Mouse (Mus musculus): ENCODE measurements around the gene Tagln2. TPM values are rescaled to one million over a fixed set of nuclear protein-coding genes. Genes with fewer than 3 reads are reported as not detected.

Tagln2 gene
- polyA plus RNA-seq, 1 experiment from 2014 or later, result 93.6 TPM

GRCm38 (mm10) chr1:172503111-172503997, 3.5 kb downstream of the Tagln2 start:
- WGBS, result 36% methylated on average over 14 of the region's 14 CpGs
- H3K4me2 ChIP-seq (ENCODE audit: low read depth), result peak overlapping the region; percentile 26
- ATAC-seq (ENCODE audit: insufficient read depth, low FRiP score, low TSS enrichment), result no peak

GRCm38 (mm10) chr1:172504756-172505155, 4.9 kb downstream of the Tagln2 start:
- H3K4me1 ChIP-seq (ENCODE audit: control insufficient read depth, insufficient read depth, low read length), result peaks cover 27% of the 10 kb centered on the region
- no peak overlapping the region for H3K4me2 ChIP-seq (ENCODE audit: low read depth)

More at GRCm38 (mm10) chr1:172503111-172503997, 3.5 kb downstream of the Tagln2 start:
- Histone ChIP-seq H3K36me3 (ENCODE audit: control insufficient read depth, insufficient read depth, low read length) (no peaks in the 10 kb centered on the region), H3K9ac (ENCODE audit: low read length) (peak overlapping the region; percentile 7; the same call in 1 of the 2 replicates), H3K9me3 (ENCODE audit: control insufficient read depth, low read length) (no peaks in the 10 kb centered on the region), H3K4me1 (ENCODE audit: control insufficient read depth, insufficient read depth, low read length) (peaks cover 27% of the 10 kb centered on the region), H3K27ac (ENCODE audit: low read depth, low read length) (0 out of 2 replicates have a peak overlapping the region, but pooled peaks have one; percentile 0), H3K27me3 (ENCODE audit: control insufficient read depth, insufficient read depth, low read length) (peaks cover 10% of the 10 kb centered on the region; the same call in 1 of the 2 replicates), H3K4me3 (ENCODE audit: low read depth, low read length) (no peak overlapping the region)
- DNase-seq (ENCODE audit: low spot score), result peak; percentile 35

GRCm38 (mm10) chr1:172507001-172507400, 7.2 kb downstream of the Tagln2 start:
- ATAC-seq (ENCODE audit: insufficient read depth, low FRiP score, low TSS enrichment), result no peak

More at GRCm38 (mm10) chr1:172504756-172505155, 4.9 kb downstream of the Tagln2 start:
- no peak for ATAC-seq (ENCODE audit: insufficient read depth, low FRiP score, low TSS enrichment)
- H3K9me3 ChIP-seq (ENCODE audit: control insufficient read depth, low read length), result no peaks in the 10 kb centered on the region
- no peak for DNase-seq (ENCODE audit: low spot score)
- H3K9ac ChIP-seq (ENCODE audit: low read length), result no peak overlapping the region
- H3K36me3 ChIP-seq (ENCODE audit: control insufficient read depth, insufficient read depth, low read length), result no peaks in the 10 kb centered on the region
- H3K27ac ChIP-seq (ENCODE audit: low read depth, low read length), result no peak overlapping the region
- 89% methylated on average over 8 of the region's 8 CpGs for WGBS
- H3K27me3 ChIP-seq (ENCODE audit: control insufficient read depth, insufficient read depth, low read length), result peaks cover 10% of the 10 kb centered on the region; the same call in 1 of the 2 replicates
- H3K4me3 ChIP-seq (ENCODE audit: low read depth, low read length), result no peak overlapping the region

GRCm38 (mm10) chr1:172507701-172508100, 7.9 kb downstream of the Tagln2 start:
- Histone ChIP-seq H3K9ac (ENCODE audit: low read length) (no peak overlapping the region), H3K4me2 (ENCODE audit: low read depth) (no peak overlapping the region), H3K36me3 (ENCODE audit: control insufficient read depth, insufficient read depth, low read length) (no peaks in the 10 kb centered on the region), H3K27me3 (ENCODE audit: control insufficient read depth, insufficient read depth, low read length) (no peaks in the 10 kb centered on the region), H3K9me3 (ENCODE audit: control insufficient read depth, low read length) (no peaks in the 10 kb centered on the region), H3K27ac (ENCODE audit: low read depth, low read length) (no peak overlapping the region), H3K4me1 (ENCODE audit: control insufficient read depth, insufficient read depth, low read length) (peaks cover 10% of the 10 kb centered on the region), H3K4me3 (ENCODE audit: low read depth, low read length) (no peak overlapping the region)
- ATAC-seq (ENCODE audit: insufficient read depth, low FRiP score, low TSS enrichment) (no peak), DNase-seq (ENCODE audit: low spot score) (no peak)
- 85% methylated on average over 3 of the region's 3 CpGs for WGBS

More at GRCm38 (mm10) chr1:172507001-172507400, 7.2 kb downstream of the Tagln2 start:
- Histone ChIP-seq H3K4me2 (ENCODE audit: low read depth) (no peak overlapping the region), H3K36me3 (ENCODE audit: control insufficient read depth, insufficient read depth, low read length) (no peaks in the 10 kb centered on the region), H3K27me3 (ENCODE audit: control insufficient read depth, insufficient read depth, low read length) (no peaks in the 10 kb centered on the region), H3K4me3 (ENCODE audit: low read depth, low read length) (no peak overlapping the region), H3K4me1 (ENCODE audit: control insufficient read depth, insufficient read depth, low read length) (peaks cover 15% of the 10 kb centered on the region), H3K27ac (ENCODE audit: low read depth, low read length) (no peak overlapping the region), H3K9me3 (ENCODE audit: control insufficient read depth, low read length) (no peaks in the 10 kb centered on the region), H3K9ac (ENCODE audit: low read length) (no peak overlapping the region)
- DNase-seq (ENCODE audit: low spot score), result no peak
- 61% methylated on average over 5 of the region's 5 CpGs for WGBS

- H3K27me3 ChIP-seq (ENCODE audit: control insufficient read depth, insufficient read depth, low read length), result no peaks in the 10 kb centered on the region
- H3K4me1 ChIP-seq (ENCODE audit: control insufficient read depth, insufficient read depth, low read length), result peaks cover 10% of the 10 kb centered on the region
- ATAC-seq (ENCODE audit: insufficient read depth, low FRiP score, low TSS enrichment) (no peak), DNase-seq (ENCODE audit: low spot score) (no peak)
- H3K4me2 ChIP-seq (ENCODE audit: low read depth), result no peak overlapping the region
- no peaks in the 10 kb centered on the region for H3K36me3 ChIP-seq (ENCODE audit: control insufficient read depth, insufficient read depth, low read length)
- 65% methylated on average over 2 of the region's 2 CpGs for WGBS
- H3K27ac ChIP-seq (ENCODE audit: low read depth, low read length), result no peak overlapping the region
- H3K9ac ChIP-seq (ENCODE audit: low read length), result no peak overlapping the region
- H3K9me3 ChIP-seq (ENCODE audit: control insufficient read depth, low read length), result no peaks in the 10 kb centered on the region
- H3K4me3 ChIP-seq (ENCODE audit: low read depth, low read length), result no peak overlapping the region
These were observed 8.3 kb downstream of the Tagln2 start for GRCm38 (mm10) chr1:172508172-172508571.

- Histone ChIP-seq H3K27me3 (ENCODE audit: control insufficient read depth, insufficient read depth, low read length) (no peaks in the 10 kb centered on the region), H3K9ac (ENCODE audit: low read length) (no peak overlapping the region), H3K4me1 (ENCODE audit: control insufficient read depth, insufficient read depth, low read length) (peaks cover 6% of the 10 kb centered on the region), H3K27ac (ENCODE audit: low read depth, low read length) (no peak overlapping the region), H3K36me3 (ENCODE audit: control insufficient read depth, insufficient read depth, low read length) (no peaks in the 10 kb centered on the region), H3K4me3 (ENCODE audit: low read depth, low read length) (no peak overlapping the region), H3K9me3 (ENCODE audit: control insufficient read depth, low read length) (no peaks in the 10 kb centered on the region), H3K4me2 (ENCODE audit: low read depth) (no peak overlapping the region)
- 74% methylated on average over 5 of the region's 5 CpGs for WGBS
- no peak for ATAC-seq (ENCODE audit: insufficient read depth, low FRiP score, low TSS enrichment)
- no peak for DNase-seq (ENCODE audit: low spot score)
These were observed 9.4 kb downstream of the Tagln2 start for GRCm38 (mm10) chr1:172509235-172509634.

- no peak overlapping the region for H3K4me3 ChIP-seq (ENCODE audit: low read depth, low read length)
- H3K36me3 ChIP-seq (ENCODE audit: control insufficient read depth, insufficient read depth, low read length), result no peaks in the 10 kb centered on the region
- H3K27ac ChIP-seq (ENCODE audit: low read depth, low read length), result no peak overlapping the region
- H3K9me3 ChIP-seq (ENCODE audit: control insufficient read depth, low read length), result no peaks in the 10 kb centered on the region
- ATAC-seq (ENCODE audit: insufficient read depth, low FRiP score, low TSS enrichment) (no peak), DNase-seq (ENCODE audit: low spot score) (no peak)
- H3K9ac ChIP-seq (ENCODE audit: low read length), result no peak overlapping the region
- WGBS, result 43% methylated on average over 8 of the region's 8 CpGs
- H3K4me2 ChIP-seq (ENCODE audit: low read depth), result no peak overlapping the region
- peaks cover 6% of the 10 kb centered on the region for H3K4me1 ChIP-seq (ENCODE audit: control insufficient read depth, insufficient read depth, low read length)
- no peaks in the 10 kb centered on the region for H3K27me3 ChIP-seq (ENCODE audit: control insufficient read depth, insufficient read depth, low read length)
These were observed 10.1 kb downstream of the Tagln2 start for GRCm38 (mm10) chr1:172509983-172510382.

- 21% methylated on average over 13 of the region's 13 CpGs for WGBS
- Histone ChIP-seq H3K9me3 (ENCODE audit: control insufficient read depth, low read length) (no peaks in the 10 kb centered on the region), H3K36me3 (ENCODE audit: control insufficient read depth, insufficient read depth, low read length) (no peaks in the 10 kb centered on the region), H3K4me1 (ENCODE audit: control insufficient read depth, insufficient read depth, low read length) (peaks cover 6% of the 10 kb centered on the region), H3K27me3 (ENCODE audit: control insufficient read depth, insufficient read depth, low read length) (no peaks in the 10 kb centered on the region), H3K9ac (ENCODE audit: low read length) (no peak overlapping the region), H3K27ac (ENCODE audit: low read depth, low read length) (no peak overlapping the region), H3K4me2 (ENCODE audit: low read depth) (no peak overlapping the region), H3K4me3 (ENCODE audit: low read depth, low read length) (no peak overlapping the region)
- ATAC-seq (ENCODE audit: insufficient read depth, low FRiP score, low TSS enrichment) (no peak; the same call in 1 of the 2 replicates), DNase-seq (ENCODE audit: low spot score) (no peak)
These were observed 10.7 kb downstream of the Tagln2 start for GRCm38 (mm10) chr1:172510421-172510972.
